Mouse (Mus musculus): ENCODE measurements around the gene Itga9. TPM values are rescaled to one million over a fixed set of nuclear protein-coding genes. Genes with fewer than 3 reads are reported as not detected.

The Itga9 gene
- polyA plus RNA-seq, 1 experiment = 6.2 TPM

GRCm38 (mm10) chr9:118606817-118607371 is 404 bp downstream of the Itga9 start:
- TF ChIP-seq POLR2A (IDR thresholded peaks at IDR 0.05; ENCODE audit: control insufficient read depth, low read depth, low read length) = no peak
- TF ChIP-seq CTCF (IDR thresholded peaks at IDR 0.05; ENCODE audit: control insufficient read depth, insufficient read depth, insufficient replicate concordance, low read depth, low read length) = no peak
- peaks cover 6% of the 10 kb centered on the region for H3K4me1 ChIP-seq (ENCODE audit: control insufficient read depth, insufficient read depth, low read length)
- H3K4me3 ChIP-seq (ENCODE audit: control insufficient read depth, low read depth, low read length) = peak overlapping the region; percentile 81
- H3K36me3 ChIP-seq (ENCODE audit: control insufficient read depth, insufficient read depth, low read length) = no peaks in the 10 kb centered on the region
- no peak overlapping the region; the same call in 1 of the 2 replicates for H3K27ac ChIP-seq (ENCODE audit: control insufficient read depth, insufficient read depth, low read depth, low read length)
- 0 out of 2 replicates have a peak, but pooled peaks cover 2% of the 10 kb centered on the region for H3K27me3 ChIP-seq (ENCODE audit: control insufficient read depth, insufficient read depth, low read length)

- Histone ChIP-seq H3K4me3 (ENCODE audit: control insufficient read depth, low read depth, low read length) (peak overlapping the region; percentile 81; the same call in 1 of the 2 replicates), H3K36me3 (ENCODE audit: control insufficient read depth, insufficient read depth, low read length) (no peaks in the 10 kb centered on the region), H3K27ac (ENCODE audit: control insufficient read depth, insufficient read depth, low read depth, low read length) (no peak overlapping the region), H3K4me1 (ENCODE audit: control insufficient read depth, insufficient read depth, low read length) (peaks cover 11% of the 10 kb centered on the region), H3K27me3 (ENCODE audit: control insufficient read depth, insufficient read depth, low read length) (0 out of 2 replicates have a peak, but pooled peaks cover 2% of the 10 kb centered on the region)
- TF ChIP-seq POLR2A (IDR thresholded peaks at IDR 0.05; ENCODE audit: control insufficient read depth, low read depth, low read length) = no peak
- TF ChIP-seq CTCF (IDR thresholded peaks at IDR 0.05; ENCODE audit: control insufficient read depth, insufficient read depth, insufficient replicate concordance, low read depth, low read length) = no peak
Observed at GRCm38 (mm10) chr9:118607701-118608401, 1.4 kb downstream of the Itga9 start.

- no peak overlapping the region for H3K4me3 ChIP-seq (ENCODE audit: control insufficient read depth, low read depth, low read length)
- TF ChIP-seq CTCF (IDR thresholded peaks at IDR 0.05; ENCODE audit: control insufficient read depth, insufficient read depth, insufficient replicate concordance, low read depth, low read length) = no peak
- TF ChIP-seq POLR2A (IDR thresholded peaks at IDR 0.05; ENCODE audit: control insufficient read depth, low read depth, low read length) = no peak
- 0 out of 2 replicates have a peak, but pooled peaks cover 2% of the 10 kb centered on the region for H3K27me3 ChIP-seq (ENCODE audit: control insufficient read depth, insufficient read depth, low read length)
- peaks cover 11% of the 10 kb centered on the region for H3K4me1 ChIP-seq (ENCODE audit: control insufficient read depth, insufficient read depth, low read length)
- no peaks in the 10 kb centered on the region for H3K36me3 ChIP-seq (ENCODE audit: control insufficient read depth, insufficient read depth, low read length)
- H3K27ac ChIP-seq (ENCODE audit: control insufficient read depth, insufficient read depth, low read depth, low read length) = no peak overlapping the region
Observed at GRCm38 (mm10) chr9:118608556-118608955, 2.1 kb downstream of the Itga9 start.

- no peak overlapping the region for H3K4me3 ChIP-seq (ENCODE audit: control insufficient read depth, low read depth, low read length)
- no peaks in the 10 kb centered on the region for H3K36me3 ChIP-seq (ENCODE audit: control insufficient read depth, insufficient read depth, low read length)
- no peak for TF ChIP-seq CTCF (IDR thresholded peaks at IDR 0.05; ENCODE audit: control insufficient read depth, insufficient read depth, insufficient replicate concordance, low read depth, low read length)
- no peak for TF ChIP-seq POLR2A (IDR thresholded peaks at IDR 0.05; ENCODE audit: control insufficient read depth, low read depth, low read length)
- 0 out of 2 replicates have a peak, but pooled peaks cover 2% of the 10 kb centered on the region for H3K27me3 ChIP-seq (ENCODE audit: control insufficient read depth, insufficient read depth, low read length)
- H3K27ac ChIP-seq (ENCODE audit: control insufficient read depth, insufficient read depth, low read depth, low read length) = no peak overlapping the region
- H3K4me1 ChIP-seq (ENCODE audit: control insufficient read depth, insufficient read depth, low read length) = peaks cover 11% of the 10 kb centered on the region
Observed at GRCm38 (mm10) chr9:118610060-118610459, 3.6 kb downstream of the Itga9 start.

GRCm38 (mm10) chr9:118611111-118611541 is 4.6 kb downstream of the Itga9 start:
- no peak overlapping the region for H3K27ac ChIP-seq (ENCODE audit: control insufficient read depth, insufficient read depth, low read depth, low read length)
- peaks cover 11% of the 10 kb centered on the region for H3K4me1 ChIP-seq (ENCODE audit: control insufficient read depth, insufficient read depth, low read length)
- no peaks in the 10 kb centered on the region for H3K36me3 ChIP-seq (ENCODE audit: control insufficient read depth, insufficient read depth, low read length)
- TF ChIP-seq CTCF (IDR thresholded peaks at IDR 0.05; ENCODE audit: control insufficient read depth, insufficient read depth, insufficient replicate concordance, low read depth, low read length) (no peak), POLR2A (IDR thresholded peaks at IDR 0.05; ENCODE audit: control insufficient read depth, low read depth, low read length) (no peak)
- 0 out of 2 replicates have a peak, but pooled peaks cover 2% of the 10 kb centered on the region for H3K27me3 ChIP-seq (ENCODE audit: control insufficient read depth, insufficient read depth, low read length)
- no peak overlapping the region for H3K4me3 ChIP-seq (ENCODE audit: control insufficient read depth, low read depth, low read length)

- 0 out of 2 replicates have a peak, but pooled peaks cover under 1% of the 10 kb centered on the region for H3K27me3 ChIP-seq (ENCODE audit: control insufficient read depth, insufficient read depth, low read length)
- TF ChIP-seq POLR2A (IDR thresholded peaks at IDR 0.05; ENCODE audit: control insufficient read depth, low read depth, low read length) (no peak), CTCF (IDR thresholded peaks at IDR 0.05; ENCODE audit: control insufficient read depth, insufficient read depth, insufficient replicate concordance, low read depth, low read length) (no peak)
- H3K4me3 ChIP-seq (ENCODE audit: control insufficient read depth, low read depth, low read length) = no peak overlapping the region
- H3K4me1 ChIP-seq (ENCODE audit: control insufficient read depth, insufficient read depth, low read length) = peaks cover 9% of the 10 kb centered on the region
- no peak overlapping the region for H3K27ac ChIP-seq (ENCODE audit: control insufficient read depth, insufficient read depth, low read depth, low read length)
- H3K36me3 ChIP-seq (ENCODE audit: control insufficient read depth, insufficient read depth, low read length) = no peaks in the 10 kb centered on the region
Observed at GRCm38 (mm10) chr9:118611958-118612581, 5.6 kb downstream of the Itga9 start.

GRCm38 (mm10) chr9:118617237-118617636 is 10.7 kb downstream of the Itga9 start:
- Histone ChIP-seq H3K4me3 (ENCODE audit: control insufficient read depth, low read depth, low read length) (no peak overlapping the region), H3K36me3 (ENCODE audit: control insufficient read depth, insufficient read depth, low read length) (no peaks in the 10 kb centered on the region), H3K4me1 (ENCODE audit: control insufficient read depth, insufficient read depth, low read length) (peaks cover 2% of the 10 kb centered on the region; the same call in 1 of the 2 replicates), H3K27ac (ENCODE audit: control insufficient read depth, insufficient read depth, low read depth, low read length) (no peak overlapping the region), H3K27me3 (ENCODE audit: control insufficient read depth, insufficient read depth, low read length) (no peaks in the 10 kb centered on the region)
- TF ChIP-seq POLR2A (IDR thresholded peaks at IDR 0.05; ENCODE audit: control insufficient read depth, low read depth, low read length) (no peak), CTCF (IDR thresholded peaks at IDR 0.05; ENCODE audit: control insufficient read depth, insufficient read depth, insufficient replicate concordance, low read depth, low read length) (no peak)
